Comparison of ENCODE assay signal across 8 mouse cellular contexts in genomic region chr6:7554829-7555391, GRCm38 (mm10). TPM values are rescaled to one million over a fixed set of nuclear protein-coding genes. Genes with fewer than 3 reads are reported as not detected.
DNase-seq lines count a peak whose midpoint lies in the region; ATAC-seq lines count a peak whose summit lies in the region.

Gene Tac1 (plus strand): TSS chr6:7554879.

- no peaks in the 10 kb centered on the region for H3K9me3 ChIP-seq in embryonic facial prominence, embryonic 10.5 days
- H3K9me3 ChIP-seq in hindbrain, embryonic 12.5 days (replicated peaks) = no peaks in the 10 kb centered on the region
- H3K9me3 ChIP-seq in midbrain, embryonic 10.5 days (replicated peaks) = no peaks in the 10 kb centered on the region

- H3K36me3 ChIP-seq in embryonic facial prominence, embryonic 10.5 days (replicated peaks) = no peaks in the 10 kb centered on the region
- H3K36me3 ChIP-seq in hindbrain, embryonic 12.5 days = no peaks in the 10 kb centered on the region
- H3K36me3 ChIP-seq in midbrain, embryonic 10.5 days = no peaks in the 10 kb centered on the region

- H3K4me3 ChIP-seq in embryonic facial prominence, embryonic 10.5 days = peak within 1 kb of the TSS; percentile 56
- H3K4me3 ChIP-seq in hindbrain, embryonic 12.5 days = peak within 1 kb of the TSS; percentile 43
- peak within 1 kb of the TSS; percentile 57 for H3K4me3 ChIP-seq in midbrain, embryonic 10.5 days

- H3K4me2 ChIP-seq in hindbrain, embryonic 12.5 days (replicated peaks) = peak within 1 kb of the TSS; percentile 78

- H3K27ac ChIP-seq in embryonic facial prominence, embryonic 10.5 days (replicated peaks) = no peak within 1 kb of the TSS; the same call in 1 of the 2 replicates
- H3K27ac ChIP-seq in hindbrain, embryonic 12.5 days = no peak within 1 kb of the TSS
- H3K27ac ChIP-seq in midbrain, embryonic 10.5 days (replicated peaks) = no peak within 1 kb of the TSS; the same call in 1 of the 2 replicates

- peak; percentile 64 for ATAC-seq in hindbrain, embryonic 12.5 days (ENCODE audit: low FRiP score)
- no peak for ATAC-seq in monocyte, adult 5-6 weeks (replicated peaks; ENCODE audit: insufficient number of reproducible peaks, low FRiP score, low TSS enrichment, poor library complexity, severe bottlenecking)

- peaks cover 35% of the 10 kb centered on the region for H3K4me1 ChIP-seq in embryonic facial prominence, embryonic 10.5 days
- H3K4me1 ChIP-seq in hindbrain, embryonic 12.5 days = peaks cover 20% of the 10 kb centered on the region
- H3K4me1 ChIP-seq in midbrain, embryonic 10.5 days = peaks cover 24% of the 10 kb centered on the region

- peak; percentile 3 to 12 for DNase-seq in layer of hippocampus, postnatal 25 days (ENCODE audit: extremely low spot score in 1 of 2, low spot score in 1 of 2)
- DNase-seq in layer of hippocampus, adult 9-11 months = no peak
- DNase-seq in embryonic facial prominence, embryonic 10.5 days (ENCODE audit: low spot score) = peak; percentile 52
- peak; percentile 40 for DNase-seq in midbrain, embryonic 10.5 days (ENCODE audit: low spot score)
- no peak for DNase-seq in thymus, adult 18-20 months
- DNase-seq in kidney, adult 11 months = no peak

- peaks cover 45% of the 10 kb centered on the region for H3K27me3 ChIP-seq in embryonic facial prominence, embryonic 10.5 days (replicated peaks; ENCODE audit: low read depth, poor library complexity, severe bottlenecking)
- peaks cover 36% of the 10 kb centered on the region for H3K27me3 ChIP-seq in hindbrain, embryonic 12.5 days
- H3K27me3 ChIP-seq in midbrain, embryonic 10.5 days (ENCODE audit: low read depth, poor library complexity, severe bottlenecking) = peaks cover 52% of the 10 kb centered on the region

- WGBS in embryonic facial prominence, embryonic 10.5 days = under 1% methylated on average over 37 of the region's 37 CpGs
- 2% methylated on average over 37 of the region's 37 CpGs for WGBS in hindbrain, embryonic 12.5 days
- WGBS in midbrain, embryonic 10.5 days = 2% methylated on average over 37 of the region's 37 CpGs

- H3K9ac ChIP-seq in hindbrain, embryonic 12.5 days = 0 out of 2 replicates have a peak within 1 kb of the TSS, but pooled peaks have one; percentile 27

RNA-seq across cellular contexts. Expression of gene Tac1, which starts in this region (rescaled TPM):
- total RNA-seq in layer of hippocampus, postnatal 25 days (2021) = 10 to 100 TPM in 1 of 2 experiments, 1 to 10 TPM in 1; 9.7 to 11.0 TPM
- 1.9 and 2.0 TPM in 2 replicates for polyA plus RNA-seq in embryonic facial prominence, embryonic 10.5 days (2016; fragmentation: Nextera tagmentation; extraction: Ambion mirVana)
- polyA plus RNA-seq in hindbrain, embryonic 12.5 days (2016; fragmentation: Nextera tagmentation; extraction: Ambion mirVana) = 15.0 and 21.6 TPM in 2 replicates
- 9.8 and 10.7 TPM in 2 replicates for polyA plus RNA-seq in midbrain, embryonic 10.5 days (2016; fragmentation: Nextera tagmentation; extraction: Ambion mirVana)
- total RNA-seq in monocyte, adult 5-6 weeks (2017) = not detected in 3 replicates

Comparison
In these comparisons a context has a peak if more than half of its experiments do, and no peak if none do; other contexts are left out.
1. RNA of gene Tac1 (total RNA-seq): 9.7 to 11.0 TPM in layer of hippocampus, postnatal 25 days; not detected in monocyte, adult 5-6 weeks; every median in the first group is over 10 times any median in the second.
2. DNase-seq: peak in layer of hippocampus, postnatal 25 days (2 of 2), embryonic facial prominence, embryonic 10.5 days (single experiment) and midbrain, embryonic 10.5 days (single experiment); none in layer of hippocampus, adult 9-11 months (single experiment), thymus, adult 18-20 months (0 of 2) and kidney, adult 11 months (single experiment).
3. Peak in every context shown above with its lines, with median percentiles within 50 percentile points of each other: H3K4me3 ChIP-seq.